Mouse (Mus musculus): ENCODE measurements around the gene Cdc27.

DNA sequence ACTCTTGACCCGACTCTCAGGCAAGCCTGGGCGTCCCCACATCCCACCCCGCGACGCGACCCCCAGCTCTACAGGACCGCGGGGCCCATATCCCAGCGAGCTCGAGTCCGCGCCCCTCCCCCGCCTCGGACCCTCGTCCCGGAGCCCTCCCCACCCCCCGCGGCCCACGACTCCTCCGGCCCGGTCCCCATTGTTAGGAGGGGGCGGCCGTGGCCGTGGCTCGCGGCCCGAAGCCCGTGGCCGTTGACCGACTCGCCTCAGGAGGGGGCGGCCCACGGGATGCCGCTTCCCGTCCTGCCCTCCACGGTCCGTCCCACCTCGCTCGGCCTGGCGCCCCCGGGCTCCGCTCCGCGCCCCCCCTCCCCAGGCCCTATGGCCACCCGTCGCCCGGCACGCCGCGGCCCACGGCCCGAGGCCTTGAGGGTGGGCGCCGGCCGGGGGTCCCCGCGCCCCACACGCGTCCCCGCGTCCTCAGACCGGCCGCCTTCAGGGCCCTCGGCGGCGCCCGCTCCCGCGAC lies 81.6 kb downstream of the Cdc27 start, which contains the start of gene Kansl1:
- TF ChIP-seq ZNF384 (IDR thresholded peaks at IDR 0.05; ENCODE audit: low read depth, low read length), result no peak
- no peak for TF ChIP-seq CHD2 (IDR thresholded peaks at IDR 0.05; ENCODE audit: low read depth, low read length)
- TF ChIP-seq ZC3H11A (IDR thresholded peaks at IDR 0.05; ENCODE audit: borderline replicate concordance, low read depth, low read length), result no peak
- no peak for TF ChIP-seq MAFK (IDR thresholded peaks at IDR 0.05; ENCODE audit: insufficient read depth, low read depth, low read length)
- TF ChIP-seq HCFC1 (IDR thresholded peaks at IDR 0.05; ENCODE audit: borderline replicate concordance, insufficient read depth, low read length), result no peak

All from ES-E14 (cell line).